Mouse (Mus musculus) granulocyte monocyte progenitor cell, adult 5-6 weeks (primary cell): ENCODE results near the gene Aga. TPM values are rescaled to one million over a fixed set of nuclear protein-coding genes. Genes with fewer than 3 reads are reported as not detected.
"Not testable (repeated sequence)": the region's sequence is repeated elsewhere in the genome, so short reads cannot be mapped to it uniquely, and the experiment has no call there.

Experiments
- ATAC-seq: replicated peaks from 2 replicates; pipeline ENCODE4 v1.8.0; 2016; ENCODE audit warnings: mild to moderate bottlenecking, moderate TSS enrichment, inconsistent platforms; ENCODE audit not compliant: poor library complexity, severe bottlenecking
- total RNA-seq, 2 experiments: library from RNA; stranded (forward) in 1 of 2; stranded (reverse) in 1 of 2; fragments of 200-712, 200-1000 nt in 1 of 2; fragments of >200 nt in 1 of 2; fragmentation: Nextera tagmentation in 1 of 2; gene quantifications; 2 replicates each; pipeline ENCODE4 v1.2.3; 2014 to 2017

Gene Aga
- total RNA-seq (2014; fragmentation: Nextera tagmentation) (16.4 and 19.2 TPM in 2 replicates), total RNA-seq (2017) (18.6 and 22.9 TPM in 2 replicates)

GRCm38 (mm10) chr8:53511551-53512127 is at the start of gene Aga:
Aga (plus strand) TSS chr8:53511727.
- peak; percentile 99 for ATAC-seq

GRCm38 (mm10) chr8:53489063-53489462 is 22.5 kb upstream of the Aga start:
- no peak for ATAC-seq

- ATAC-seq, result peak; percentile 53
Measured at GRCm38 (mm10) chr8:53496216-53496615, 15.3 kb upstream of the Aga start.

- no peak for ATAC-seq
Measured at GRCm38 (mm10) chr8:53496885-53497326, 14.6 kb upstream of the Aga start.

GRCm38 (mm10) chr8:53538049-53538448 is 26.5 kb downstream of the Aga start:
- ATAC-seq, result not testable (repeated sequence)

- ATAC-seq, result no peak
Measured at GRCm38 (mm10) chr8:53539585-53539984, 28.1 kb downstream of the Aga start.

- no peak for ATAC-seq
Measured at GRCm38 (mm10) chr8:53562441-53563040, 51.0 kb downstream of the Aga start.

- no peak for ATAC-seq
Measured at GRCm38 (mm10) chr8:53566223-53566622, 54.7 kb downstream of the Aga start.

Other genes starting within 250 kb of the Aga start
- 29.8 and 42.0 TPM in 2 replicates for gene Neil3, start 127.3 kb downstream of the Aga start, total RNA-seq (2014; fragmentation: Nextera tagmentation)
- gene Neil3, start 127.3 kb downstream of the Aga start, total RNA-seq (2017), result 29.3 and 32.9 TPM in 2 replicates